Mouse (Mus musculus) brain, embryonic 14.5 days (tissue): Measurements from ENCODE around the gene Xirp1.

Experiments
- CTCF ChIP-seq: fragments of 200-500 bp; IDR thresholded peaks from 2 replicates; pipeline ENCODE4 v1.5.1; 2012; ENCODE audit warnings: inconsistent platforms, mild to moderate bottlenecking, moderate library complexity, borderline replicate concordance; ENCODE audit not compliant: insufficient read depth, insufficient read length; ENCODE audit errors: extremely low read depth
- POLR2A ChIP-seq: fragments of 200-500 bp; IDR thresholded peaks from 2 replicates; pipeline ENCODE4 v1.6.1; 2012; ENCODE audit warnings: mild to moderate bottlenecking, inconsistent platforms, borderline replicate concordance; ENCODE audit not compliant: poor library complexity, insufficient read depth, insufficient read length, severe bottlenecking; ENCODE audit errors: extremely low read depth

GRCm38 (mm10) chr9:119982956-119983551, 40.3 kb downstream of the Xirp1 start:
- no peak for TF ChIP-seq CTCF
- TF ChIP-seq POLR2A: no peak
